Mouse (Mus musculus): ENCODE measurements around the gene Fam129a.

GRCm38 (mm10) chr1:151725590-151725989, 154.6 kb downstream of the Fam129a start:
- no peak for TF ChIP-seq CTCF (IDR thresholded peaks at IDR 0.05)
- no peak for TF ChIP-seq EP300 (IDR thresholded peaks at IDR 0.05)

All from lung, postnatal 0 days (tissue).